Mouse (Mus musculus): Measurements from ENCODE around the gene Zdhhc12.

- TF ChIP-seq FLI1 (IDR thresholded peaks at IDR 0.05; ENCODE audit: low read length) (no peak), GATA1 (IDR thresholded peaks at IDR 0.05; ENCODE audit: borderline replicate concordance, low read length) (no peak)
Measured at GRCm38 (mm10) chr2:30044550-30044949, 48.9 kb downstream of the Zdhhc12 start.

Measured in megakaryocyte, embryonic 14.5 days (primary cell).